Mouse (Mus musculus) lung, adult 2 months (tissue): Measurements from ENCODE around the gene Dusp12.

ENCODE experiments used
- CTCF ChIP-seq: fragments of 200-500 bp; IDR thresholded peaks from 2 replicates; pipeline ENCODE4 v1.5.1; 2011; ENCODE audit warnings: mild to moderate bottlenecking, low read length, control low read depth; ENCODE audit not compliant: insufficient read depth
- POLR2A ChIP-seq: fragments of 200-500 bp; IDR thresholded peaks from 2 replicates; pipeline ENCODE4 v1.6.1; 2011; ENCODE audit warnings: low read depth, mild to moderate bottlenecking, control low read depth, low read length, borderline replicate concordance; ENCODE audit errors: extremely low read depth

DNA sequence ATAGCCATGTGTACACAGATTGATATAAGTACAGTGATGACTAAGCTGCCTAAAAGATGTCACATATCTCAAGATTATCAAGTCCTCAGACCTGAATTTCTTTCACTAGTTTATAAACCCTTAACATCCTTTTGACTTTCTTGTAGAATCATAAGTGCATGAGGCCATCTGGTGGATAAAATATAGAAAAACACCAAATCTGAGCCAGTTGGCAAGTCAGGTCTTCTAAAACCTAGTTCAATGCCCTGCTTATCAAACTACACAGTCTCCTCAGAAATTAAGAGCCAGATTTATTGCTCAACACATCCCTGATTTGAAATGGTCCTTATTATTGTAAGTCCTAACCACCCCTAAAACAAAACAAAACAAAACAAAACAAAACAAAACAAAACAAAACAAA is 45.7 kb downstream of the Dusp12 start:
- no peak for TF ChIP-seq POLR2A
- TF ChIP-seq CTCF, result peak; percentile 36; the same call in 1 of the 2 replicates
